Mouse (Mus musculus) megakaryocyte-erythroid progenitor cell, adult 5-6 weeks (primary cell): ENCODE measurements around the gene Vmn1r175. TPM values are rescaled to one million over a fixed set of nuclear protein-coding genes. Genes with fewer than 3 reads are reported as not detected.
"Not testable (repeated sequence)": the region's sequence is repeated elsewhere in the genome, so short reads cannot be mapped to it uniquely, and the experiment has no call there.

Experiments used
- ATAC-seq: replicated peaks from 2 replicates; pipeline ENCODE4 v1.8.0; 2016; ENCODE audit warnings: mild to moderate bottlenecking, inconsistent platforms; ENCODE audit not compliant: severe bottlenecking, poor library complexity, low FRiP score, low TSS enrichment
- total RNA-seq, 2 experiments: library from RNA; stranded (forward) in 1 of 2; stranded (reverse) in 1 of 2; fragments of 200-1000, 215-1000 nt in 1 of 2; fragments of >200 nt in 1 of 2; fragmentation: Nextera tagmentation in 1 of 2; gene quantifications; 2 replicates each; pipeline ENCODE4 v1.2.3; 2014 to 2017

The Vmn1r175 gene
- total RNA-seq (2014; fragmentation: Nextera tagmentation), result not detected in 2 replicates
- not detected in 2 replicates for total RNA-seq (2017)

- ATAC-seq, result not testable (repeated sequence)
Observed at GRCm38 (mm10) chr7:23810543-23810942, at the start of gene Vmn1r175. Vmn1r175 (minus strand) TSS chr7:23810643.

- ATAC-seq, result not testable (repeated sequence)
Observed at GRCm38 (mm10) chr7:23837272-23837671, 26.8 kb upstream of the Vmn1r175 start, which contains the start of gene Vmn1r176. Vmn1r176 (minus strand) TSS chr7:23837372.

DNA sequence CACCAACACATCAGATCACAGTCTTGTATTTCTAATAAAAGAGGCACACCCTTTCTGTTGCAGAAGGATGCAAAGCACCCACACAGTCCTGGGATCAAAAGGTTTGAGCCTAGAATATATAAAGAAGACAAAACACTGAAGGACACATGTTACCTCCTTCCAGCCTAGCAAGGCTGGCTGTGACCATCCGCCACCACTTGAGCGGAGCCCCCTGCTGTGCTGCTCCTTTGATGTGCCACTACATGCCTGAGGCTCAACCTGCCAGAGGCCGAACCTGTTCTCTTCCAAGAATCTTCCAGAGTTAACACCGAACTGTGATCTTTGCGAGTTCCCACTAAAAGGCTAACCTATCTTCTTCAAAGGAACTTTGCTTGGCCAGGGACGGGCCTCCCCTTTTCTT lies 25.9 kb downstream of the Vmn1r175 start:
- no peak for ATAC-seq

Other genes starting within 250 kb of the Vmn1r175 start
- not detected in 2 replicates for gene Vmn1r169, start 235.1 kb downstream of the Vmn1r175 start, total RNA-seq (2014; fragmentation: Nextera tagmentation)
- not detected in 2 replicates for gene Vmn1r169, start 235.1 kb downstream of the Vmn1r175 start, total RNA-seq (2017)
- gene Vmn1r170, start 204.5 kb downstream of the Vmn1r175 start, total RNA-seq (2014; fragmentation: Nextera tagmentation), result not detected in 2 replicates
- not detected in 2 replicates for gene Vmn1r170, start 204.5 kb downstream of the Vmn1r175 start, total RNA-seq (2017)
- gene Vmn1r171, start 179.9 kb downstream of the Vmn1r175 start, total RNA-seq (2014; fragmentation: Nextera tagmentation), result not detected in 2 replicates
- not detected in 2 replicates for gene Vmn1r171, start 179.9 kb downstream of the Vmn1r175 start, total RNA-seq (2017)
- gene Vmn1r172, start 152.3 kb downstream of the Vmn1r175 start, total RNA-seq (2014; fragmentation: Nextera tagmentation), result not detected in 2 replicates
- gene Vmn1r172, start 152.3 kb downstream of the Vmn1r175 start, total RNA-seq (2017), result not detected in 2 replicates
- not detected in 2 replicates for gene Vmn1r173, start 109.9 kb downstream of the Vmn1r175 start, total RNA-seq (2014; fragmentation: Nextera tagmentation)
- gene Vmn1r173, start 109.9 kb downstream of the Vmn1r175 start, total RNA-seq (2017), result not detected in 2 replicates
- not detected in 2 replicates for gene Vmn1r174, start 58.4 kb downstream of the Vmn1r175 start, total RNA-seq (2014; fragmentation: Nextera tagmentation)
- not detected in 2 replicates for gene Vmn1r174, start 58.4 kb downstream of the Vmn1r175 start, total RNA-seq (2017)
- gene Vmn1r176, start 26.7 kb upstream of the Vmn1r175 start, total RNA-seq (2014; fragmentation: Nextera tagmentation), result not detected in 2 replicates
- gene Vmn1r176, start 26.7 kb upstream of the Vmn1r175 start, total RNA-seq (2017), result not detected in 2 replicates
- not detected in 2 replicates for gene Vmn1r177, start 55.8 kb upstream of the Vmn1r175 start, total RNA-seq (2014; fragmentation: Nextera tagmentation)
- not detected in 2 replicates for gene Vmn1r177, start 55.8 kb upstream of the Vmn1r175 start, total RNA-seq (2017)
- gene Vmn1r178, start 81.4 kb upstream of the Vmn1r175 start, total RNA-seq (2014; fragmentation: Nextera tagmentation), result not detected in 2 replicates
- not detected in 2 replicates for gene Vmn1r178, start 81.4 kb upstream of the Vmn1r175 start, total RNA-seq (2017)
- gene Vmn1r179, start 116.3 kb upstream of the Vmn1r175 start, total RNA-seq (2014; fragmentation: Nextera tagmentation), result not detected in 2 replicates
- gene Vmn1r179, start 116.3 kb upstream of the Vmn1r175 start, total RNA-seq (2017), result not detected in 2 replicates
- not detected in 2 replicates for gene Vmn1r180, start 140.0 kb upstream of the Vmn1r175 start, total RNA-seq (2014; fragmentation: Nextera tagmentation)
- gene Vmn1r180, start 140.0 kb upstream of the Vmn1r175 start, total RNA-seq (2017), result not detected in 2 replicates
- gene Vmn1r181, start 164.0 kb upstream of the Vmn1r175 start, total RNA-seq (2014; fragmentation: Nextera tagmentation), result not detected in 2 replicates
- not detected in 2 replicates for gene Vmn1r181, start 164.0 kb upstream of the Vmn1r175 start, total RNA-seq (2017)
- not detected in 2 replicates for gene V1rd19, start 191.0 kb upstream of the Vmn1r175 start, total RNA-seq (2014; fragmentation: Nextera tagmentation)
- not detected in 2 replicates for gene V1rd19, start 191.0 kb upstream of the Vmn1r175 start, total RNA-seq (2017)
- gene Vmn1r183, start 242.6 kb upstream of the Vmn1r175 start, total RNA-seq (2014; fragmentation: Nextera tagmentation), result not detected in 2 replicates
- gene Vmn1r183, start 242.6 kb upstream of the Vmn1r175 start, total RNA-seq (2017), result not detected in 2 replicates